Mouse (Mus musculus) cerebellum, postnatal 36 days (tissue): ENCODE results near the gene Zfp59.
A peak's percentile ranks its signal among the peaks of the same experiment; 100 is the strongest.
"Not testable (repeated sequence)": the region's sequence is repeated elsewhere in the genome, so short reads cannot be mapped to it uniquely, and the experiment has no call there.

Experiments
- DNase-seq, 2 experiments: peaks; one replicate each; pipeline ENCODE4 v3.0.0; 2021 to 2022; ENCODE audit warnings: mixed read lengths in 2 of 2

Zfp59 gene

GRCm38 (mm10) chr7:27838323-27839249 lies at the start of gene Zfp59:
Zfp59 (plus strand) TSS chr7:27838607.
- DNase-seq, result peak; percentile 86 to 87

- DNase-seq, result no peak
These were observed 49.1 kb upstream of the Zfp59 start for GRCm38 (mm10) chr7:27789306-27789705.

DNA sequence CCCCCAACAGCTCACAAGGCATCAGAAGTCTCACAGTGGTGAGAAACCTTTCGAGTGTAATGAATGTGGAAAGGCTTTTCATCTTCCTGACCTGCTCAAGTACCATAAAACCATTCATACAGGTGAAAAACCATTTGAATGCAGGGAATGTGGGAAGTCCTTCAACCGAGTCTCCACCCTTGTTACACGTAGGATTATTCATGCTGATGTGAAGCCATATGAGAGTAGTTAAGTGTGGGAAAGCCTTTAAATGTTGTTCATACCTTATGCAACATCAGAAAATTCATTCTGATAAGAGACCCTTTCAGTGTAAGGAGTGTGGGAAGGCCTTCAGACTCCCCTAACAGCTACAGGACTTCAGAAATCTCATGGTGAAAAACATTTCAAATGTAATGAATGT lies 44.5 kb upstream of the Zfp59 start:
- not testable (repeated sequence) for DNase-seq

DNA sequence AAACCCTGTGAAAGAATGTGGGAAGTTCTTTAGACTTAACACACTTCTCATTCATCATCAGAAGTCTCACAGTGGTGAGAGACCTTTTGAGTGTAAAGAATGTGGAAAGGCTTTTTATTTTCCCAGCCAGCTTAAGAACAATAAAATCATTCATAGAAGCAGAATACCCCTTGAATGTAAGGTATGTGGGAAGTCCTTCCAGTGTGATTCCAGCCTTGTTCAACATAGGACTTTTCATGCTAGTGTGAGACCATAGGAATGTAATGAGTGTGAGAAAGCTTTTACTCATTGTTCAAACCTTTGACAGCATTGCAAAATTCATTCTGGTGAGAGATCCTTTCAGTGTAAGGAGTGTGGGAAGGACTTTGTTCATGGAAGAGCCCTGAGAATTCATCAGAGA lies 43.8 kb upstream of the Zfp59 start:
- DNase-seq, result no peak

DNA sequence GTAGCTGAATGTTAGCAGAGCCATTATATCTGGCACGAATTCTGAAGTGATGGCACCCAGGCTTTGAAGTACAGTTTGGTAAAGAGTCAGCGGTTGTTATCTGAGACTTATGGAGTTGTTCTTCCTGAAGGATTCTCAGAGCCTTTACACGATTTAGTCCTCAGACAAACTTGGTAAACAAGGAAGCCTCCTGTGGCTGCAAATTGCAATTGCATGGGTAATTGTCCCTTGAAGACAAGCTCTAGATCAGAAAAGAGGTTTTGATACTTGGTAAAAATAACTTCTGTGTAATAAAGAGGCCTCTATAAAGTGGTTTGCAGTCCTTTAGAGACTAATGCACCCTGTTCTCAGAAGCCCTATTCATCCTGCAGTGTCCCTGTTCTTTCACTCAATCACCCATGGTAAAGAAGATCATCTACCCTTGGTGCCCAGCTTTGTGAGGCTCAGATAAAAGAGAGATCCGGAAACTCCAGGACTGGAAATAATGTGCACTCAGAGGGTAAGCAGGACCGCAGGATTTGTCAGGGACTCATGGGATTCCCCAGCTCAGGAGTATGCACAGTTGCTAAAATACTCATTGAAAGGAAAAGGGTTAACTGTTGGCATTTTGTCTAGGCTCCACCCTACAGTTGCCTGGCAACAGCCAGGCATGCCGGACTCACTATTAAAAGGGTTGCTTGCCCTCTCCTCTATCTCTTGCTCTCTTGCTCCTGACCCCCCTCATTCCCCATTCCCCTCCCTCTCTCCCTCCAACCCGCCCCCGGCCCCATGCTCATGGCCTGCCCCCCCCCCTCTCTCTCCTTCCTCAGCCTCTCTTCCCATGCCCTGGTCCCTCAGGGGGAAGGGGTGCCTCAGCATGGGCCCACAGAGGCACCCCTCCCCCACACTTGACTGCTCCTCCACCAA lies 40.2 kb upstream of the Zfp59 start:
- no peak for DNase-seq

DNA sequence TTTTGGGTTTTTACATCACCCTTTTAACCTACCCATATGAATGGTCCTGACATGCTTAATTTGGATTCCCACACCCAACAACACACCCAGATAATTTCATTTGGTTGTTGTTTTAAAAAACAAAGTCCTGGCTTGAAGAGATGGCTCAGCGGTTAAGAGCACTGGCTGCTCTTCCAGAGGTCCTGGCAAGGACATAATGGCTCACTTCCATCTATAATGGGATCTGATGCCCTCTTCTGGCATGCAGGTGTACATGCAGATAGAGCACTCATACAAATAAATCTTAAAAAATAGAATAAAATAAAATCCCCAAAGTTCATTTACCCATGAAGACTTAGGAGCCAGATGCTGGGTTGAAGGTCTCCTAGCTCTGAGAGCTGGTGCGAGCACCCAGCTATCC lies 37.3 kb upstream of the Zfp59 start:
- no peak for DNase-seq

DNA sequence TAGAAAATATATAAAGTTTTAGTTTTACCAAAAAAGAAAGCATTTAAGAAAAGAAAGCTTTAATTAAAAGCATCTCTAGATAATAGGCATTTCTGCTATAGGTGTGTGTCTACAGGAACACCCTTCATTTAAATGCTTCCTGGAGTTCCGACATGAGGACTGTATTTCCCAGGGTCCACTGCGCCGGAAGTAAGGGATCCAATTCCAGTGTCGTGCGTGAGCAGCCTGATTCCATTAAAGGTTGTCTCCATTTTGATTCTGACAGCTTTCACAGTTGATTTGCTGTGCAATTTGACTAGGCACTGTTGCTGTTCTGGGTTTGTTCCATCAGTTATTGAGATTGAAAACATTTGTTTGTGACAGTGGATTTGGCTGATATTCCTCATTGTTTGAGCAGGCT lies 35.4 kb upstream of the Zfp59 start:
- DNase-seq, result no peak

DNA sequence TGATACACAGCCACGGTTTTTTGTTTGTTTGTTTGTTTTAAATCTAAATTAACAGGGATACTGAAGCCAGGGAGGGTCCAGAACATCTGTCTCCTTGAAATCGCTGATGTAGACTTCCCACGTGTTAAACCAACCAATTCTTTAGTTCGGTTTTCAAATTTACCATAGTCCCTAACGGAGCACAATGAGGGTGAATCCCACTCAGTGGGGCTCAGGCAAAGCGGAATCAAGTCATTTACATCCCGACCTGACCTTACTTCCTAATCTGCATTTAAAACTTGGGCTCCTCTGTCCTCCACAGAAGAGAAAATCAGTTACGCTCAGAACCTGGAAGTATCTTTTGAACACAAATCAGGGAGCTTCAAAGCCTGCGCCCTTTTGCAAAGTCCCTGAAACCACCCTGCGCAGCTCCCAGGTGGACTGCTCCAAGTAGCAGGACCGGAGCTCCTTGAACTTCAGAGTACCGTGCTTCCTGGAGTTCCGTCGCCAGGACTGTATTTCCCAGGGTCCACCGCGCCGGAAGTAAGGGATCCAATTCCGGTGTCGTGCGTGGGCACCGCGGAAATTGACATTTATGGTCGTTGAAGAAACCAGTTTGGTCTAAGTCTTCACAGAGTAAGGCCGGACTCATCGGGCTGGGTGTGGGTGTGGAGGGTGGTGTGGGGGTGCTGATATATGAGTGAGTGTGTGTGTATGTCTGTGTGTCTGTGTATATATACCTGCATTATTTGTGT lies 33.9 kb upstream of the Zfp59 start:
- DNase-seq, result peak; percentile 84 to 87

- not testable (repeated sequence) for DNase-seq
These were observed 31.5 kb upstream of the Zfp59 start, which contains the start of gene Zfp626 for GRCm38 (mm10) chr7:27806896-27807295. Zfp626 (plus strand) TSS chr7:27807196.

DNA sequence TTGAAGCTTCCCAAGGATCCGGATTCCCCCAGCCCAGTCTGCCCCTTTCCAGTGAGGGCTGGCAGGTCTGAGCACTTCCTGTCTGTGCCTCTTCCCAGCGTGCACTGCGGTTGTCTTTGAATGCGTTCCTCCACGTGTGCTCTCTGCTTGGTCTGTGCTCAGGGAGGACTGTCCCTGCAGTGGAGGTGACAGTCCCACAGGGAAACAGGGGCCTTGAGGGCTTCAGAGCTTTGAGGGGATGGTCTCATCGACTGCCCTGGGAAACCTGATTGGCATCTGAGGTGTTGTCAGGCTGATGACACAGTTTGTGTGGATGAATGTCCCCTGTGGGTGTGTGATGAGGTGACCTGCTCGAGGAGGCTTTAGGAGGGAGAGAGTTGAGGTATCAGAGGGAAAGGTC lies 31.1 kb upstream of the Zfp59 start:
- DNase-seq, result not testable (repeated sequence)

GRCm38 (mm10) chr7:27818526-27819110 lies 19.8 kb upstream of the Zfp59 start:
- DNase-seq, result no peak

DNA sequence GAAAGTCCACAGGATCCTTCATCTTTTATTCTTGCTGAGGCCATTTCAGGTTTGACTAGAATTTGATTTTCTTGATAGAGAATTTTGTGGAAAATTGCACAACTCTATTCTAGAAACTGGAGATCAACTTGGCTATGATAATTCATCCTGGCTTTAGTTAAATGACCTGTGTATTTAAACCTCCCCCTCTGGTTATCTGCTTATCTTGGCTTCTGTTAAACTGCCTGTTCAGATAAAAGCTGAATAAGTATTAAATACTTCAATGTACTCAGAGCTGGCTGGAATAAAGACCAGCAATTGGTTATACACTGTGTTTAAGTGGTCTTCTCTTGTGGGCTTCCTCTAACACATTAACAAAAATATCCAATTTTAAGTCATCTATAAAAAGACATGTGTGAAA lies 15.8 kb upstream of the Zfp59 start:
- DNase-seq, result no peak

- DNase-seq, result no peak
These were observed 4.3 kb upstream of the Zfp59 start for GRCm38 (mm10) chr7:27834131-27834530.

DNA sequence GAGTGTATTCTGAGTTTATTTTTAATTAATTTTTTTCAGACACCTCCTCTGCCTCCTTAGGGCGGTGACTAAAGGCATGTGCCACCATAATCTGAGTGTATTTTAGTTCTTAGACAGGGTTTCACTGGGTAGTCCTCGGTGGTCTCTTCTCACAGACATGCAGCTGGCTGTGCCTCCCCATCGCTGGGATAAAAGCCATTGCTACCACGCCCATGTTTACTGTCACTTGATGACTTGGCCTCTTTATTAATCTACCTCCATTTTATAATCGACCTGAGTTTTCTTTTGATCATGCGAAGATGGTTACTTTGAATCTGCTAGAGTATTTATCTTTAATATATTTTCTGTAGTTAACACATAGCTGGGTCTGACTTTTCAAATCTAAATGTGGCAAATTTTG lies 511 bp upstream of the Zfp59 start:
- no peak for DNase-seq

DNA sequence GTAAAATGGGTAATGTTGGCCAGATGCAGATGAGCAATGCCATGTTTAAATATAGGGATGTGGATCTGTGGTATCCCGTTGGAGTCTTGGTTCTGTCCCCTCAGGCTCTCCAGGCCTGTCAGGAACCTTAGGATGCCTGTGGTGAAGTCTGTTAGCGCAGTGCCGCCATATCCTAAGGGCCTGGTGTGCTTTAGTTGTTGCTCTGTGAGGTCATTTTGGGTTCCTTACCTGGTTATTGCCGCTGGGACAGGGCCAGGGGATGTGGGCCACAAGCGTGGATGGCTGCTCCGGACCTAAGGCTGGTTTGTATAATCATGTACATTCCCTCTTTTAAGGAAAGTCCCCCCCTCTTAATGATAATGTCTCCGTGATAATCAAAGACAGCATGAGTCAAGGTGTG lies 1.2 kb downstream of the Zfp59 start:
- no peak for DNase-seq

DNA sequence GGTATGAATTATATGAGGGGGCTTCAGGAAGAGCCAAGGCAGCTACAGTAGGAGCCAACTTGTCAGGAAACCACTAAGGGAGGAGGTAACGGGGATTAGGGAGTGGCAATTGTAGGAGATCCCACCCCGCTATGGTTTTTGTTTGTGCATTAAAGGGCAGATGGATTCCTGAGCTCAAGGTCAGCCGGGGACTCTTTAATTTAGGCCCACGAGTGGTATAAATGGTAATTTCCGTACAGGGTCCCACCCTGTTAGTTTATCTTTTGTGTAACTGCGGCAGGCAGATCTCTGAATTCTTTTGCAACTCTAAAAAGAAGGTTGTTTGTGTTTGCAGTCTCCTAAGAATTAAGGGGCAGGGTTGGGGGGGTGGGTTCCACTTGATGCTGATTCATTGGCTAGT lies 1.7 kb downstream of the Zfp59 start:
- DNase-seq, result no peak

DNA sequence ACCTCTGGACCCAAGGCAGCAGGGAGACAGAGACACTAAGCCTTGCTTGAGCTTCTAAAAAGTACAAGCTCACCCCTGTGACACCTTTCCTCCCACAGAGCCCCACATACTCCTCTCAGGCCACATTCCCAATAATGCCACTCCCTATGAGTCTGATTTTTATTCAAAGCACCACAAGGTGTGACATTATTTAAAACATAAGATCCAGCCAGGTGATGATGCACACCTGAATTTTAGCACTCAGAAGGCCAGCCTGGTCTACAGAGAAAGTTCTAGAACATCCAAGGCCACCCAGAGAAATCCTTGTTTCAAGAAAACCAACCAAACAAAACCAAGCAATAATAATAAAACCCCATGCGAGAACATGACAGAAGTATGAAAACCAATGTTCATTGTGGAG lies 18.8 kb downstream of the Zfp59 start, which contains the start of gene Zfp607a:
Gene Zfp607a (plus strand): TSS at position 301 of the 400 bp plus-strand sequence.
- no peak for DNase-seq

- DNase-seq, result peak in 1 of 2 experiments; percentile 11
These were observed 21.2 kb downstream of the Zfp59 start for GRCm38 (mm10) chr7:27859301-27860251.

DNA sequence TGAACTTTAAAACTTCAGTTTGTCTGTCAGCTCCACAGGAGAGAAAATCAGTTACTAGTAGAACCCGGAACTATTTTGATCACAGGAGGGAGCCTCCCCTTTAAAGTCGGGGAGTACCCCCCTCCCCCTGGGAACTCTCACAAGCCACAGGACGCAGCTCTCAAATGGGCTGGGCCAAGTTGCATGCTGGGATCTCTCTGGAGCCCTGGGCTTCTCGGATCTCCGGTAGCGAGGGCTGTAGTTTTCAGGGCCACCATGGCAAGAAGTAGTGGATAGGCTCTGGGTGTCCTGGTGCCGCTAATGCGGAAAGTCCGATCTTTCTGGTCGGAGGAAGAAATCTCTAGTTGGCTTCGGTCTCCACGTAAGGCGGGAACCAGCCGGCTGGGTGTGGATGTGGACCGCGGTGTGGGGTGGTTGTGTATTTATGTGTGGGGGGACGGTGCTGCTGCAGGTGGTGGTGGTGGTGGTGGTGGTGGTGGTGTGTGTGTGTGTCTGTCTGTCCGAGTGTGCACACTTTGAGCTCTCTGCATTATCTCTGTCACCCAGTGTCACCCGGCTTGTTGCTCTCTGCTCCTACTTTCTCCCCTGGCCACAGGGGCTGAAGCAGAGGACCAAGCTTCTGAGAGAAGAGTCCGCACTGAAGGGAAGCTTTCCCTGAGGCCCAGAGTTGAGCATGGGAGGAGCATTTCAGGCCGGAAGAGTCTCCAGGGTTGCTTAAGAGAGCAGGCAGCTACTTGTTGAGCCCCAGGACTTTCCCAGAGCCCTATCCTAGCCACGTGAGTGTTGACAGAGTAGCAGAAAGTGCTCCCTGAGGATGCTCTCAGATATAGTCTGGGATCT lies 22.2 kb downstream of the Zfp59 start:
- peak; percentile 15 to 31 for DNase-seq

- not testable (repeated sequence) for DNase-seq
These were observed 24.2 kb downstream of the Zfp59 start for GRCm38 (mm10) chr7:27862578-27862977.
